Mouse (Mus musculus): ENCODE measurements at regions not wholly inside any gene's neighbourhood (a gene's known extent, or its start where the extent isn't known, plus 50 kb on each side); places are given as distances from the start of the nearest gene placed in this dataset.

DNA sequence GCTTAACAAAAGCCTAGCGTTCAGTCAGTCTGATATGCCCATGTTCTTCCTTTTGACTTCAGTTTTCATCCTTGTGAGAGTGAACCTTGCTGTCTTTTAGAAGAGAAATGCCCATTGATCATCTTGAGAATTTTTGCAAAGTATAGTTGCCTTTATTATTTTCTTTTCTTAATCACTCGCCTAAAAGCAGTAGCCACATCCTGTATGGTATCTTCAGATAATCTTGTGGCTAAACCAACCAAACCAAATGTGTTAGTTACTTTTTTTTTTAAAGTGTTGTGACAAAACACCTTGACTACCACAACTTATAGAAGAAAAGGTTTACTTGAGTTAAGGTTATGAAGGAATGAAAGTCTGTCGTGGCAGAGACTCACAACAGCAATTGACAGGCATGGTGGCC lies 67.9 kb downstream of the Gm10295 start:
- TF ChIP-seq POLR2A (IDR thresholded peaks at IDR 0.05; ENCODE audit: borderline replicate concordance, extremely low read depth, insufficient read depth, insufficient read length, poor library complexity, severe bottlenecking) (no peak), CTCF (IDR thresholded peaks at IDR 0.05; ENCODE audit: borderline replicate concordance, extremely low read depth, insufficient read depth, insufficient read length) (no peak)

Measured in brain, embryonic 14.5 days (tissue).